ENCODE assay signal across 9 mouse cellular contexts in the genomic region with DNA sequence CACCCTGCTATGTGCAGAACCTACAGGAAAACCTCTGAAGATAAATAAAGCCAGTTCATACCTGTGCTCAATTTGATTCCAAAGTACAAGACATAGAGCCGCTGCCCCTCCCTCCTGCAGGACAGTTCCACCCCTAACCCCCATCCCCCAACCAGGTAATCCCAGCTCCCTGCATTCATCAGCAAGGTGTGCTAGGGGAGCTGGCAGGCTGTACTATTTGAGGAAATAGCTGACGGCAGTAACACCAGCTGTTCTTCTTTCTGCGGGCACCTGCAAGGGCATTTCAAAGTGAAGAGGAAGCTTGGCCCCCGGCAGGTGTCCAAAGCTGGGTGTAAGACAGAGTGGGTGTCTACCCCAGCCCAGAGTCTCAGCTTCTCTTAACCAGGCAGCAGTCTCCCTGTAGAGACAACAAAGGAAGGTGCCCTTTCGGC.
A peak's percentile ranks its signal among the peaks of the same experiment; 100 is the strongest.
DNase-seq lines count a peak whose midpoint lies in the region; ATAC-seq lines count a peak whose summit lies in the region.
"Had no signal": no experiment of that assay in that cellular context is flagged by ENCODE, and none has a peak within 500 bp of the region (broad histone marks: within the 10 kb centered on the region; RNA-seq: fewer than 3 reads in every experiment).

No protein-coding gene starts in this region.

- peak overlapping the region; percentile 83 for H3K27ac ChIP-seq in hindbrain, embryonic 12.5 days
- H3K27ac ChIP-seq in midbrain, embryonic 14.5 days (replicated peaks; ENCODE audit: low read depth, low read length), result peak overlapping the region; percentile 85

- H3K4me2 ChIP-seq in hindbrain, embryonic 12.5 days (replicated peaks), result 0 out of 2 replicates have a peak overlapping the region, but pooled peaks have one; percentile 6
- H3K4me2 ChIP-seq in midbrain, embryonic 14.5 days (ENCODE audit: low read length), result no peak overlapping the region

- 69% methylated on average over 5 of the region's 5 CpGs for WGBS in hindbrain, embryonic 12.5 days
- 65% methylated on average over 5 of the region's 5 CpGs for WGBS in midbrain, embryonic 14.5 days

- H3K9me3 ChIP-seq in hindbrain, embryonic 12.5 days (replicated peaks), result no peaks in the 10 kb centered on the region
- H3K9me3 ChIP-seq in midbrain, embryonic 14.5 days (ENCODE audit: control insufficient read depth, low read length), result no peaks in the 10 kb centered on the region

- no peaks in the 10 kb centered on the region for H3K36me3 ChIP-seq in hindbrain, embryonic 12.5 days
- no peaks in the 10 kb centered on the region for H3K36me3 ChIP-seq in midbrain, embryonic 14.5 days (ENCODE audit: control insufficient read depth, insufficient read depth, low read length)

- H3K4me1 ChIP-seq in hindbrain, embryonic 12.5 days, result peaks cover 83% of the 10 kb centered on the region
- H3K4me1 ChIP-seq in midbrain, embryonic 14.5 days (ENCODE audit: control insufficient read depth, insufficient read depth, low read length), result peaks cover 62% of the 10 kb centered on the region

- ATAC-seq in hindbrain, embryonic 12.5 days (ENCODE audit: low FRiP score), result no peak
- ATAC-seq in midbrain, embryonic 14.5 days (ENCODE audit: low FRiP score, low TSS enrichment), result no peak

- H3K4me3 ChIP-seq in hindbrain, embryonic 12.5 days, result no peak overlapping the region
- H3K4me3 ChIP-seq in midbrain, embryonic 14.5 days (replicated peaks; ENCODE audit: low read depth, low read length), result no peak overlapping the region

- no peaks in the 10 kb centered on the region for H3K27me3 ChIP-seq in hindbrain, embryonic 12.5 days
- no peaks in the 10 kb centered on the region for H3K27me3 ChIP-seq in midbrain, embryonic 14.5 days (ENCODE audit: control insufficient read depth, insufficient read depth, low read length)

- H3K9ac ChIP-seq in hindbrain, embryonic 12.5 days, result peak overlapping the region; percentile 27; the same call in 1 of the 2 replicates
- peak overlapping the region; percentile 42 for H3K9ac ChIP-seq in midbrain, embryonic 14.5 days (replicated peaks; ENCODE audit: low read length)

- DNase-seq in cerebellum, adult 11 months, result peak; percentile 21
- DNase-seq in cerebellum, adult 8-10 months, result no peak
- peak; percentile 84 for DNase-seq in A20 (ENCODE audit: low read depth, low spot score)
- DNase-seq in midbrain, embryonic 14.5 days, result no peak
- no peak for DNase-seq in adrenal gland, adult 18-20 months (ENCODE audit: low spot score in 2 of 2)
- DNase-seq in retina, postnatal 1 day, result no peak
- no peak for DNase-seq in spleen, adult 18-20 months
- DNase-seq: gastrocnemius, postnatal 14 days had no signal

Comparison
In these comparisons a context has a peak if more than half of its experiments do, and no peak if none do; other contexts are left out.
1. DNase-seq: peak in cerebellum, adult 11 months (single experiment) and A20 (single experiment); none in cerebellum, adult 8-10 months (single experiment), midbrain, embryonic 14.5 days (single experiment), adrenal gland, adult 18-20 months (0 of 2), retina, postnatal 1 day (single experiment) and spleen, adult 18-20 months (0 of 2).